Mouse (Mus musculus) gastrocnemius, postnatal 10 days (tissue): ENCODE measurements at regions not wholly inside any gene's neighbourhood (a gene's known extent, or its start where the extent isn't known, plus 50 kb on each side); places are given as distances from the start of the nearest gene placed in this dataset.

ENCODE experiments used
- DNase-seq: peaks from one replicate; pipeline ENCODE4 v3.0.0; 2021; ENCODE audit warnings: mixed read lengths

GRCm38 (mm10) chr1:128723843-128724242 is 131.8 kb upstream of the Cxcr4 start:
- DNase-seq, result no peak

- no peak for DNase-seq
Observed at GRCm38 (mm10) chr1:128722061-128722471, 130.0 kb upstream of the Cxcr4 start.

GRCm38 (mm10) chr1:128714843-128715242 is 122.8 kb upstream of the Cxcr4 start:
- DNase-seq, result no peak

- no peak for DNase-seq
Observed at GRCm38 (mm10) chr1:128712876-128713275, 120.8 kb upstream of the Cxcr4 start.

- DNase-seq, result no peak
Observed at GRCm38 (mm10) chr1:128711121-128711520, 119.0 kb upstream of the Cxcr4 start.

- DNase-seq, result no peak
Observed at GRCm38 (mm10) chr1:128707747-128708146, 115.7 kb upstream of the Cxcr4 start.

- no peak for DNase-seq
Observed at GRCm38 (mm10) chr1:128706167-128706566, 114.1 kb upstream of the Cxcr4 start.

- no peak for DNase-seq
Observed at GRCm38 (mm10) chr1:128705071-128705503, 113.0 kb upstream of the Cxcr4 start.

- DNase-seq, result no peak
Observed at GRCm38 (mm10) chr1:128701326-128701725, 109.2 kb upstream of the Cxcr4 start.

- DNase-seq, result no peak
Observed at GRCm38 (mm10) chr1:128697962-128698361, 105.9 kb upstream of the Cxcr4 start.

GRCm38 (mm10) chr1:128695936-128696335 is 103.8 kb upstream of the Cxcr4 start:
- no peak for DNase-seq

- no peak for DNase-seq
Observed at GRCm38 (mm10) chr1:128692799-128693198, 100.7 kb upstream of the Cxcr4 start.

GRCm38 (mm10) chr1:128692313-128692712 is 100.2 kb upstream of the Cxcr4 start:
- no peak for DNase-seq

GRCm38 (mm10) chr1:128687236-128687927 is 95.3 kb upstream of the Cxcr4 start:
- DNase-seq, result no peak

- no peak for DNase-seq
Observed at GRCm38 (mm10) chr1:128685467-128686137, 93.5 kb upstream of the Cxcr4 start.

- no peak for DNase-seq
Observed at GRCm38 (mm10) chr1:128682942-128683341, 90.8 kb upstream of the Cxcr4 start.

- DNase-seq, result no peak
Observed at GRCm38 (mm10) chr1:128681261-128681660, 89.2 kb upstream of the Cxcr4 start.

GRCm38 (mm10) chr1:128680538-128680937 is 88.4 kb upstream of the Cxcr4 start:
- DNase-seq, result no peak

GRCm38 (mm10) chr1:128680012-128680411 is 87.9 kb upstream of the Cxcr4 start:
- no peak for DNase-seq

GRCm38 (mm10) chr1:128679005-128679980 is 87.2 kb upstream of the Cxcr4 start:
- no peak for DNase-seq

GRCm38 (mm10) chr1:128675538-128675937 is 83.4 kb upstream of the Cxcr4 start:
- DNase-seq, result no peak

- no peak for DNase-seq
Observed at GRCm38 (mm10) chr1:128672306-128672705, 80.2 kb upstream of the Cxcr4 start.

GRCm38 (mm10) chr1:128671495-128671894 is 79.4 kb upstream of the Cxcr4 start:
- no peak for DNase-seq
